Mouse (Mus musculus): ENCODE measurements around the gene Cyp4a31. TPM values are rescaled to one million over a fixed set of nuclear protein-coding genes. Genes with fewer than 3 reads are reported as not detected.
"Not testable (repeated sequence)": the region's sequence is repeated elsewhere in the genome, so short reads cannot be mapped to it uniquely, and the experiment has no call there.

Cyp4a31 gene
- polyA plus RNA-seq, 1 experiment from 2014 or later = not detected

DNA sequence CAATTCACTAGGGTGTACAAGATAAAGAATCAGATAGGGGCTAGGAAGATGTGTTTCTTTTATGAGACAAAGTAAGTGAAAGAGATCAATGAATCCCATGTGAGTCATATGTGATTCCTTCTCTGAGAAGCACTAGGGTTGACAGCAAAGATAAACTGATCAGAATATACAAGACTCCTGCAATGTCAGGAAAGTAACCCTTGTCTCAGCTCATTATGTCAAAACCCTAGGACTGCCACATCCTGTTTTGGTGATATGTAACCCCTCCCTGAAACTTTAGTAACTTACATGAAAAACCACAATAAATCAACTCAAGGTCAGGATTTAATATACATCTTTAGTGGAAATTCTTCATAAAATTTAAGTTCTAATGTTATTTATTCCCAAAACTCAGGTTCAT is 50.6 kb downstream of the Cyp4a31 start:
- ATAC-seq (ENCODE audit: low read depth) = no peak
- Histone ChIP-seq H3K4me2 (ENCODE audit: low read depth, low read length) (no peak overlapping the region), H3K4me3 (ENCODE audit: low read length) (no peak overlapping the region), H3K4me1 (replicated peaks; ENCODE audit: control insufficient read depth, insufficient read depth, low read length) (no peaks in the 10 kb centered on the region), H3K27ac (ENCODE audit: low read length) (no peak overlapping the region), H3K27me3 (ENCODE audit: control insufficient read depth, insufficient read depth, low read depth, low read length) (no peaks in the 10 kb centered on the region), H3K36me3 (ENCODE audit: control insufficient read depth, insufficient read depth, low read length) (no peaks in the 10 kb centered on the region), H3K9me3 (ENCODE audit: control insufficient read depth, low read length) (no peaks in the 10 kb centered on the region), H3K9ac (ENCODE audit: low read length) (no peak overlapping the region)

DNA sequence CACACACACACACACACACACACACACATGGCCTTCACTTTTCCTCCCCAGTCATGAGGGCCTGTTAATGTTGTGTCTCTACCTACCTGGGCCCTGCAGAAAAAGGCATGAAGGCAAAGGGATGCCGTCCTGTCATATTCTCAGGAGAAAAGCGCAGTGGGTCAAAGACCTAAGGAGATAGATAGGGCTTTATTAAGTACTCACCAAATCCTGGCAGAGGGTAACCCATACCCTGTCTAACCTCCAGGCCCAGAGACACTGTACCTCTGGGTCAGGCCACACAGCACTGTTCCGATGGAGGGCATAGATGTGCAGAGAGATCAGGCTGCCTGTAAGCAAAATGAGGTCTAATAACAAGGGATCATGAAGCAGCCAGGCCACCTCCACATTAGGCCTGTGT is 62.1 kb downstream of the Cyp4a31 start:
- H3K4me3 ChIP-seq (ENCODE audit: low read length); H3K36me3 ChIP-seq (ENCODE audit: control insufficient read depth, insufficient read depth, low read length); H3K27ac ChIP-seq (ENCODE audit: low read length); H3K4me2 ChIP-seq (ENCODE audit: low read depth, low read length); H3K9me3 ChIP-seq (ENCODE audit: control insufficient read depth, low read length); H3K4me1 ChIP-seq (replicated peaks; ENCODE audit: control insufficient read depth, insufficient read depth, low read length); ATAC-seq (ENCODE audit: low read depth); H3K9ac ChIP-seq (ENCODE audit: low read length); H3K27me3 ChIP-seq (ENCODE audit: control insufficient read depth, insufficient read depth, low read depth, low read length): not testable (repeated sequence)
- WGBS = 85% methylated on average over 3 of the region's 3 CpGs

Other genes starting within 250 kb of the Cyp4a31 start
- not detected in 2 replicates for gene Cyp4a12b, start 152.0 kb upstream of the Cyp4a31 start, polyA plus RNA-seq (2015; fragmentation: Nextera tagmentation; extraction: Ambion mirVana)
- gene Cyp4a30b, start 111.0 kb upstream of the Cyp4a31 start, polyA plus RNA-seq (2015; fragmentation: Nextera tagmentation; extraction: Ambion mirVana) = not detected in 2 replicates
- gene Cyp4a14, start 67.5 kb upstream of the Cyp4a31 start, polyA plus RNA-seq (2015; fragmentation: Nextera tagmentation; extraction: Ambion mirVana) = not detected in 2 replicates
- gene Cyp4a10, start 45.4 kb upstream of the Cyp4a31 start, polyA plus RNA-seq (2015; fragmentation: Nextera tagmentation; extraction: Ambion mirVana) = not detected in 2 replicates
- gene Cyp4a32, start 37.3 kb downstream of the Cyp4a31 start, polyA plus RNA-seq (2015; fragmentation: Nextera tagmentation; extraction: Ambion mirVana) = not detected in 2 replicates
- gene Cyp4b1, start 84.1 kb downstream of the Cyp4a31 start, polyA plus RNA-seq (2015; fragmentation: Nextera tagmentation; extraction: Ambion mirVana) = 27.5 and 32.9 TPM in 2 replicates
- gene Efcab14, start 174.1 kb downstream of the Cyp4a31 start, polyA plus RNA-seq (2015; fragmentation: Nextera tagmentation; extraction: Ambion mirVana) = 32.4 and 36.9 TPM in 2 replicates
- 0.19 TPM in 1 of 2 replicates, not detected in the other for gene Tex38, start 217.4 kb downstream of the Cyp4a31 start, polyA plus RNA-seq (2015; fragmentation: Nextera tagmentation; extraction: Ambion mirVana)
- 38.6 and 45.1 TPM in 2 replicates for gene Atpaf1, start 221.2 kb downstream of the Cyp4a31 start, polyA plus RNA-seq (2015; fragmentation: Nextera tagmentation; extraction: Ambion mirVana)

Measured in lung, embryonic 16.5 days (tissue).